Mouse (Mus musculus): ENCODE data around the gene Vmn1r7.
"Not testable (repeated sequence)": the region's sequence is repeated elsewhere in the genome, so short reads cannot be mapped to it uniquely, and the experiment has no call there.

Gene Vmn1r7

DNA sequence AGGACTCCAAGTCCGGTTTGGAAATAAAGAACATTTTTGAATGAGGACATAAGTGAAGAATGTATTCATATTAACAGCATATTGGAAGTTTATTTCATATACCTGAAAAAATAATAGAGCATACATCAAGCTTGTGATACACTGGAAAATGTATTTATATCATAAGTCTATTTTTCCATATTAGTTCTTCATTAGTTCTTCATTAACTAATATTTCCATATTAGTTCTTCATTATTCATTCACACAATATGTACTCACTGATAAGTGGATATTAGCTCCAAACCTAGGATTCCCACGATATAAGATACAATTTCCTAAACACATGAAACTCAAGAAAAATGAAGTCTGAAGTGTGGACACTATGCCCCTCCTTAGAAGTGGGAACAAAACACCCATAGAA lies at the start of gene Vmn1r7:
TSS of gene Vmn1r7 (minus strand) at position 101 of the 400 bp plus-strand sequence.
- not testable (repeated sequence) for DNase-seq (ENCODE audit: extremely low spot score, low spot score)

DNA sequence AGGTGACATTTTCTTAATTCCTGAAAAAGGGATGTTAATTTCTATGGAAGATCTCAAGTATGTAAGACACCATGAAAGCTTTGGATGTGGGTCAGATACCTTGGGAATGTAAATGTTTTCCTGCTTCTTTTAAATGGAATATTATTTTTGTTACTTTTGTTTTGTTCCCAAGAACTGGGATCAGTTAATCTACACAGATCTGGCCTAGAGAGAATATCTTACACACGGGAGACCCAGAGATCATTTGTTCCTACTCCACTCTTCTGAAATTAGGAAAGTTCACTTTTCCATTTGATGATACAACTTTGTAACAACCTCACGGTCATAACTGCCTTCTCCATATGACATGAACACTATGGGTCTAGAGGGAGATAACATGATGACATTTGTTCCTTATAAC lies 41.4 kb upstream of the Vmn1r7 start, which contains the start of gene Vmn1r9:
TSS of gene Vmn1r9 (plus strand) at position 301 of the 400 bp plus-strand sequence.
- DNase-seq (ENCODE audit: extremely low spot score, low spot score) = no peak

DNA sequence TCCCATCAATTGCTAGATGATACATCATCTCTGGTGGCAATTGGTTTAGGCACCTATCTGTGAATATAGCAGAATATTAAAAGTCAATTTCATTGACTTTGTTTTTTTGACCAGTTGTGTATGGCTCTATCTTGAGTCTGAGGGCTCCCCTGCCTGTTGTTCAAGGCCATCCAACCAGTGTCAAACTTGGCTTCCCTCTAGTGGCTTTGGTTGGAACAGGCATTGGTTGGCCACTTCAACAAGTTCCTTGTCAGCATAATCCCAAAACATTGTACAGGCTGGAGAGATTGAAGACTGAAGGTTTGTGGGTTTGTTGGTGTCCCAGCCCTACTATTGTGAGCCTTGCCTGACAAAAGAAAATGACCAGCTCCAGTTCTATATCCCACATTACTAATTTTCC lies 38.6 kb upstream of the Vmn1r7 start:
- DNase-seq (ENCODE audit: extremely low spot score, low spot score) = no peak

DNA sequence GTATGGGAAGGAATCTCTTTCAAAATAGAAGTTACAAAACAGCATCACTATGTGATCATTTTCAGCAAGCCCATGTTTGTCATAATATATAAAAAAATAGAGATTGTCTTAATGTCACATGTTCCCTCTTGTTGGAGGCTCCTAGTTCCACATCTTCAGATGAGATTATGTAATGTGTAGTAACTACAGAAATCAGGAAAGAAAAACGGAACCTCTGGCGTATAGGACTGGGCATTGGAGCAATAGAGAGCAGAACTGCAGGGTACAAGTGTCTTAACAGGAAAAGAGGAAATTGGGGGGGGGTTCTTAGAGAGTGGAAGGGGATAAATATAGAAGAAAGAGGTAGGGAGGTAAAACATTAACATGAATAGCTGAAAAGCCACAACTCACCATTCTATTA lies 9.6 kb upstream of the Vmn1r7 start:
- no peak for DNase-seq (ENCODE audit: extremely low spot score, low spot score)

DNA sequence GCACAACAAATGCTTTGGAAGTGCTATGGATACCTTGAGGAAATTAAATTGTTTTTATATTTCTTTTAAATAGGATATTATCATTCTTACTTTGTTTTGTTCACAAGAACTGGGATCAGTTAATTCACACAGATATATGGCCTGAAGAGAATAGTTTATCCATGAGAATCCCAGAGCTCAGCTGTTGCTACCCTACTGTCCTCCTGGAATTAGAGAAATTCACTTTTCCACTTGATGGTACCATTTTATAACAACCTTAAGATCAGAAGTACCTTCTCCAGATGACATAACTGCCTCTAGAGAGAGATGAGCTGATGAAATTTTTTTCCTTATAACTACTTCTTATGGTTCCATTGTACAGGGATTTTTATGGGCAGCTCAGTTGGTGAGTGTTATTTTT lies 6.9 kb upstream of the Vmn1r7 start, which contains the start of gene Vmn1r8:
TSS of gene Vmn1r8 (plus strand) at position 301 of the 400 bp plus-strand sequence.
- no peak for DNase-seq (ENCODE audit: extremely low spot score, low spot score)

DNA sequence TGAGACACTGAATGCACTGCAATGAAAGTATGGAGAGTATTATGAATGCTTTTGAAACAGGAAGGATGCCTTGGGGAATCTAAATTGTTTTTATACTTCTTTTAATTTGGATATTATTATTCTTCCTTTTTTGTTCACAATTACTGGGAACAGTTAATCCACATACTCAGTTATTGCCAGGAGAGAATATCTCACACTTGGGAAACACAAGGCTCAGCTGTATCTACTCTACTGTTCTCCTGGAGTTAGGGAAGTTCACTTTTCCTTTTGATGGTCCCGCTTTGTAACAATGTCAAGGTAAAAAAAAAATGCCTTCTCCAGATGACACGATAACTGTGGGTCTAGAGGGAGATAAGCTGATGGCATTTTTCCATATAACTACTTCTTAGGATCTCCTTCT lies 28.2 kb downstream of the Vmn1r7 start, which contains the start of gene Vmn1r6:
TSS of gene Vmn1r6 (plus strand) at position 301 of the 400 bp plus-strand sequence.
- DNase-seq (ENCODE audit: extremely low spot score, low spot score) = no peak

Data from neural tube, embryonic 10.5 days (tissue).